Mouse (Mus musculus) spleen, adult 2 months (tissue): ENCODE results near the gene Foxo1. TPM values are rescaled to one million over a fixed set of nuclear protein-coding genes. Genes with fewer than 3 reads are reported as not detected.

Experiments
- DNase-seq, 2 experiments: peaks; one replicate each; pipeline versions ENCODE4 v3.0.0 to v3.0.0-alpha.2; 2012 to 2021; ENCODE audit warnings: low spot score in 2 of 2, low read depth in 1 of 2
- H3K27ac ChIP-seq: fragments of 200-500 bp; 2 replicates; pipeline ENCODE4 v1.5.1; 2012; ENCODE audit warnings: low read length, inconsistent platforms; ENCODE audit not compliant: insufficient read depth
- H3K27me3 ChIP-seq: fragments of 200-500 bp; 2 replicates; pipeline ENCODE4 v1.6.1; 2012; ENCODE audit warnings: mild to moderate bottlenecking, moderate library complexity, low read length, inconsistent platforms; ENCODE audit not compliant: control insufficient read depth, insufficient read depth
- H3K36me3 ChIP-seq: fragments of 200-500 bp; 2 replicates; pipeline ENCODE4 v1.6.1; 2012; ENCODE audit warnings: mild to moderate bottlenecking, low read length, inconsistent platforms; ENCODE audit not compliant: control insufficient read depth, insufficient read depth
- H3K4me1 ChIP-seq: fragments of 200-500 bp; 2 replicates; pipeline ENCODE4 v1.6.1; 2011; ENCODE audit warnings: inconsistent platforms; ENCODE audit not compliant: control insufficient read depth, insufficient read depth, insufficient read length
- H3K4me3 ChIP-seq: fragments of 200-500 bp; 2 replicates; pipeline ENCODE4 v1.5.1; 2011; ENCODE audit warnings: mild to moderate bottlenecking, inconsistent platforms; ENCODE audit not compliant: insufficient read depth, insufficient read length; ENCODE audit errors: extremely low read depth
- CTCF ChIP-seq: fragments of 200-500 bp; IDR thresholded peaks from 2 replicates; pipeline ENCODE4 v1.5.1; 2011; ENCODE audit warnings: mild to moderate bottlenecking, inconsistent platforms; ENCODE audit not compliant: insufficient read depth, insufficient read length, insufficient replicate concordance; ENCODE audit errors: extremely low read depth
- POLR2A ChIP-seq: fragments of 200-500 bp; IDR thresholded peaks from 2 replicates; pipeline ENCODE4 v1.6.1; 2011; ENCODE audit warnings: low read depth, low read length, inconsistent platforms
- WGBS: fragments of 180-500 bp; shearing (Covaris S2); methylation state at CpG from one replicate; pipeline ENCODE4 v1.1.7; 2018; 5-methylcytosine and 5-hydroxymethylcytosine counted together
- polyA plus RNA-seq: library from polyadenylated mRNA; depleted of rRNA; stranded (reverse); fragments of >200 nt; gene quantifications from 2 replicates; pipeline ENCODE4 v1.2.3, GENCODE M21; 2012

Foxo1 gene
- polyA plus RNA-seq, 1 experiment: 21.3 TPM

- no peak for TF ChIP-seq POLR2A
- TF ChIP-seq CTCF: no peak
- Histone ChIP-seq H3K4me1 (peaks cover 41% of the 10 kb centered on the region), H3K4me3 (no peak overlapping the region), H3K27ac (no peak overlapping the region), H3K36me3 (no peaks in the 10 kb centered on the region), H3K27me3 (no peaks in the 10 kb centered on the region)
- no peak for DNase-seq
- 83% methylated on average over 5 of the region's 5 CpGs for WGBS
Observed at GRCm38 (mm10) chr3:52293946-52294345, 25.8 kb downstream of the Foxo1 start.

- no peak for DNase-seq
- no peaks in the 10 kb centered on the region for H3K36me3 ChIP-seq
- TF ChIP-seq CTCF: no peak
- TF ChIP-seq POLR2A: no peak
- H3K4me3 ChIP-seq: no peak overlapping the region
- H3K27me3 ChIP-seq: no peaks in the 10 kb centered on the region
- WGBS: 74% methylated on average over 1 of the region's 1 CpGs
- H3K4me1 ChIP-seq: peaks cover 50% of the 10 kb centered on the region
- H3K27ac ChIP-seq: no peak overlapping the region
Observed at GRCm38 (mm10) chr3:52295688-52296087, 27.6 kb downstream of the Foxo1 start.

- peaks cover 47% of the 10 kb centered on the region for H3K4me1 ChIP-seq
- no peak overlapping the region for H3K27ac ChIP-seq
- no peaks in the 10 kb centered on the region for H3K27me3 ChIP-seq
- TF ChIP-seq POLR2A (no peak), CTCF (no peak)
- no peaks in the 10 kb centered on the region for H3K36me3 ChIP-seq
- no peak overlapping the region for H3K4me3 ChIP-seq
- DNase-seq: no peak
- WGBS: 86% methylated on average over 7 of the region's 7 CpGs
Observed at GRCm38 (mm10) chr3:52296224-52296760, 28.2 kb downstream of the Foxo1 start.

- no peaks in the 10 kb centered on the region for H3K27me3 ChIP-seq
- no peak for DNase-seq
- H3K36me3 ChIP-seq: no peaks in the 10 kb centered on the region
- no peak overlapping the region for H3K4me3 ChIP-seq
- H3K27ac ChIP-seq: no peak overlapping the region; the same call in 1 of the 2 replicates
- TF ChIP-seq POLR2A (no peak), CTCF (no peak)
- WGBS: 81% methylated on average over 15 of the region's 15 CpGs
- H3K4me1 ChIP-seq: peaks cover 45% of the 10 kb centered on the region
Observed at GRCm38 (mm10) chr3:52297291-52298018, 29.3 kb downstream of the Foxo1 start.

GRCm38 (mm10) chr3:52298683-52299082, 30.5 kb downstream of the Foxo1 start:
- Histone ChIP-seq H3K4me3 (no peak overlapping the region), H3K27ac (no peak overlapping the region), H3K4me1 (peaks cover 34% of the 10 kb centered on the region), H3K27me3 (no peaks in the 10 kb centered on the region), H3K36me3 (no peaks in the 10 kb centered on the region)
- 84% methylated on average over 4 of the region's 4 CpGs for WGBS
- TF ChIP-seq POLR2A (no peak), CTCF (no peak)
- no peak for DNase-seq

GRCm38 (mm10) chr3:52299376-52299775, 31.2 kb downstream of the Foxo1 start:
- H3K4me3 ChIP-seq: no peak overlapping the region
- DNase-seq: peak in 1 of 2 experiments; percentile 29
- TF ChIP-seq CTCF (no peak), POLR2A (no peak)
- H3K4me1 ChIP-seq: peaks cover 30% of the 10 kb centered on the region
- no peak overlapping the region for H3K27ac ChIP-seq
- no peaks in the 10 kb centered on the region for H3K27me3 ChIP-seq
- H3K36me3 ChIP-seq: no peaks in the 10 kb centered on the region
- 39% methylated on average over 2 of the region's 2 CpGs for WGBS

GRCm38 (mm10) chr3:52300517-52300916, 32.4 kb downstream of the Foxo1 start:
- peaks cover 30% of the 10 kb centered on the region for H3K4me1 ChIP-seq
- no peak for DNase-seq
- H3K27ac ChIP-seq: no peak overlapping the region; the same call in 1 of the 2 replicates
- no peaks in the 10 kb centered on the region for H3K27me3 ChIP-seq
- H3K36me3 ChIP-seq: no peaks in the 10 kb centered on the region
- TF ChIP-seq CTCF: no peak
- TF ChIP-seq POLR2A: no peak
- WGBS: 50% methylated on average over 6 of the region's 6 CpGs
- no peak overlapping the region for H3K4me3 ChIP-seq
